Mouse (Mus musculus): ENCODE measurements at regions not wholly inside any gene's neighbourhood (a gene's known extent, or its start where the extent isn't known, plus 50 kb on each side); places are given as distances from the start of the nearest gene placed in this dataset.

DNA sequence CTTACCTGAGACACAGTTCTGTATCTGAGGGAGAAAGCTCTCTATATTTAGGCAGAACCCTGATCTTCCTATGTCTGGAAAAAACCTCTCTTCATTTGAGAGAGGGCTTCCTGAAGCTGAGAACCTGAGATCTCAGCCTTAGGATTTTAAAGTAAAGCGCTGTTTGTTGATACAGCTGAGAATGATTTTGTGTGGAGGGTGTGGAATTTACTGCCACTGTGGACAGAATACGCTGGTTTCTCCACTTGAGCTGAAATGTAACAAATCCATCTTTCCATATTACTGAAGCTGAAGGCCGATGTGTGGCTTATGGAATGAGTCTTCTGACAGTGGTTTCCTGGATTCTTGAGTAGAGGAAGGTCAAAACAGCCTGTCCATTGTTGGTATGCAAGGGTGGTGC is 225.2 kb upstream of the Thbs1 start:
- intact Hi-C loops (cut with DNase I), result no loop called here
- no peak overlapping the region for H3K4me3 ChIP-seq
- no peak overlapping the region for H3K27ac ChIP-seq
- TF ChIP-seq CTCF (IDR thresholded peaks at IDR 0.05), result no peak
- no peak for DNase-seq

- DNase-seq, result no peak
- intact Hi-C loops (cut with DNase I), result no loop called here
- no peak overlapping the region for H3K27ac ChIP-seq
- H3K4me3 ChIP-seq, result no peak overlapping the region
- TF ChIP-seq CTCF (IDR thresholded peaks at IDR 0.05), result no peak
Measured at GRCm38 (mm10) chr2:117901311-117901710, 210.4 kb upstream of the Thbs1 start.

- no peak overlapping the region for H3K4me3 ChIP-seq
- DNase-seq, result no peak
- intact Hi-C loops (cut with DNase I), result no loop called here
- no peak for TF ChIP-seq CTCF (IDR thresholded peaks at IDR 0.05)
- H3K27ac ChIP-seq, result peak overlapping the region; percentile 35; the same call in 1 of the 2 replicates
Measured at GRCm38 (mm10) chr2:117902837-117903236, 208.8 kb upstream of the Thbs1 start.

DNA sequence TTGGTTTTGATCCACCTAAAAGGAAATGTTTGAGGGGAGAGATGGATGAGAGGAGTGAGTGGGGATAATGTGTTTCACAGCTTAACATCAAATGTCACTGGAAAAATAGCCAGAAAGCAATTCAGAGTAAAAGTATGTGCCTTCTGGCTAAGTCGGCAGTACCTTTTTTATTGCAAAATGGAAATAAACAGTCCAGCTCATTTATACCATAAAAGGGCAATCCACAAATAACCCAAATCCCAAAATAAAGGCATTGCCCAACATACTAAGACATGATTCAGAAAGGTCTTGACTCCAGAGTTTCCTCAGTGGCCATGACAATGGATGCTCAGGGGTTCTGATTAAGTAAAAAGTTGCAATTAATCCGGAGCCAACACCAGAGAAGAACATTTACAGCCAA is 208.0 kb upstream of the Thbs1 start:
- intact Hi-C loops (cut with DNase I), result no loop called here
- no peak for TF ChIP-seq CTCF (IDR thresholded peaks at IDR 0.05)
- no peak for DNase-seq
- H3K27ac ChIP-seq, result no peak overlapping the region
- no peak overlapping the region for H3K4me3 ChIP-seq

GRCm38 (mm10) chr2:117906509-117906908 is 205.2 kb upstream of the Thbs1 start:
- DNase-seq, result no peak
- Histone ChIP-seq H3K4me3 (no peak overlapping the region), H3K27ac (no peak overlapping the region)
- TF ChIP-seq CTCF (IDR thresholded peaks at IDR 0.05), result no peak
- intact Hi-C loops (cut with DNase I), result no loop called here

- Histone ChIP-seq H3K27ac (no peak overlapping the region), H3K4me3 (no peak overlapping the region)
- TF ChIP-seq CTCF (IDR thresholded peaks at IDR 0.05), result no peak
- no peak for DNase-seq
- intact Hi-C loops (cut with DNase I), result no loop called here
Measured at GRCm38 (mm10) chr2:117910781-117911180, 200.9 kb upstream of the Thbs1 start.

- intact Hi-C loops (cut with DNase I), result no loop called here
- DNase-seq, result no peak
- no peak overlapping the region for H3K4me3 ChIP-seq
- H3K27ac ChIP-seq, result no peak overlapping the region
- no peak for TF ChIP-seq CTCF (IDR thresholded peaks at IDR 0.05)
Measured at GRCm38 (mm10) chr2:117912722-117913121, 199.0 kb upstream of the Thbs1 start.

- DNase-seq, result no peak
- Histone ChIP-seq H3K4me3 (no peak overlapping the region), H3K27ac (no peak overlapping the region)
- TF ChIP-seq CTCF (IDR thresholded peaks at IDR 0.05), result peak; percentile 10; the same call in 1 of the 2 replicates
- intact Hi-C loops (cut with DNase I), result no loop called here
Measured at GRCm38 (mm10) chr2:117913846-117914245, 197.8 kb upstream of the Thbs1 start.

DNA sequence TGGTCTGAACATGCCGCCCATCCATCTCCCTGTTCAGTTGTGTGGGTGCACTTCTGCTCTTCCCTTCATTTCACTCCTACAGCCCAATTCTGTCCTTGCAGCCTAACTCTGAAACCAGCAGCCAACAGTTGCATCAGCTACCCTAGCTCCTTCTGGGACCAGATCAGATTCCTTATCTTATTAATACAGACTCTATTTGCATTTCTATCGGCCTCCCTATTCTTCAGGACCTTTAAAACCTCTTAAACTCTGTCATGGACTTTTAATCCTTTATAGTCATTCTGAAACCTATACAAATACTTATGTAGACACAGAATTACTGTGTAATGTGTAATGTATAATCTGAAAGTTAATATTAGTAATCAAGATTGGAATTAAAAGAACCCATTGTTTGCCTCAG is 195.9 kb upstream of the Thbs1 start:
- DNase-seq, result no peak

DNA sequence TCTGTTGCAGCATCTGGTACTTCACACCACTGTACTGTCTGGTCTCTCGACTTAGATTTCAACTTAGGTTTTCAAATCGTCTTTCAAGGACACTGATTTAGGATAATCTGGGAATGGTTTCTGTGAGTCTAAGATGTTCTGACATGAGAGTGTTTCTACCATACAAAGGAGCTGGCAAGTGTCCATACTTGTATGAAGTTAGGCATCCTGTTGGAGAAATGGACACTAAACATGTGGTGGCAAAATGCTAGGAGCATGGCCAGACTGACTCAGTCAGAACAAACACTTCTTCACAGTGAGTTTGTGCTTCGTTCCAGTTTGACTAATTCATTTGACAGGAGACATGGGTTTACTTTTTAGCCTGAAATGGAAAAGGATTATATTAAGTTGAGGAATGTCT is 194.5 kb upstream of the Thbs1 start:
- Histone ChIP-seq H3K4me3 (no peak overlapping the region), H3K27ac (no peak overlapping the region)
- no peak for DNase-seq
- no peak for TF ChIP-seq CTCF (IDR thresholded peaks at IDR 0.05)
- intact Hi-C loops (cut with DNase I), result no loop called here

More for the DNA sequence above, 195.9 kb upstream of the Thbs1 start:
- TF ChIP-seq CTCF (IDR thresholded peaks at IDR 0.05), result no peak
- Histone ChIP-seq H3K27ac (no peak overlapping the region), H3K4me3 (no peak overlapping the region)
- intact Hi-C loops (cut with DNase I), result no loop called here

DNA sequence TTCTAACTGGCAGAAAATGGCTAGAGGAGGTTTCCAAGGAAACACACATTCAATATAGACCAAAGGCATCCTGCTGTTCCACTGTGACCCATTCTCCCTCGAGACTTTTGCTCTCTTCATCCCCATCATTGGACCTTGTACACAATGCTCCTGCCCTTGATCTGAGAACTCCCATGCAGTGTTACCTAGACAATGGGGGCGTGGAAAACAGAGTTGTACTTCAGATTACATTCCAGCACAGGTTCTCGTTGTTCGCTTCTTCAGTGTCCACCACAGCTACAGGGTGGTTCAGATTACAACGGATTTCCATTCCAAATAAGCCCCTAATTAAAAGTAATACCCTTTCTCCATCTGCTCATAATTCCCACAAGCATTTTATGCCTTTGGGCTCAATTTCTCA is 186.8 kb upstream of the Thbs1 start:
- H3K27ac ChIP-seq, result no peak overlapping the region
- no peak for DNase-seq
- H3K4me3 ChIP-seq, result no peak overlapping the region
- intact Hi-C loops (cut with DNase I), result no loop called here
- TF ChIP-seq CTCF (IDR thresholded peaks at IDR 0.05), result no peak

DNA sequence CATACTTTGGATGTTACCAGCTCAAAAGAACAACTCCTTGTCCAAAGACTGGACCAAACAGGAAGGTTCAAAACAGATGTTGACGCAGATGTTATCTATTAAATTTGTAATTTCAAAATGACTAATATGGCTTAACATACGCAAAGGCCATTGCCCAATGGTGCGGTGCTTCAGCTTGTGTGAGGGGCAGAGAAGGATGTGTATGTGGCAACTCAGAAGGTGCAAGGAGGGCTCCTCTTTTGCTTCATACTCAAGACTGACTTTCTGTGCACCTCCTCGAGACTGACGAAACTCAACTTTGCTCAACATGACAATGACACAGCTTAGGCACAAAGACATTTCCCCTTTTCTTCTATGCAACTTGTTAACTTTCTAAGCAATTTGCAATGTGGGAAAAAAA is 186.3 kb upstream of the Thbs1 start:
- no peak for TF ChIP-seq CTCF (IDR thresholded peaks at IDR 0.05)
- no peak overlapping the region for H3K27ac ChIP-seq
- intact Hi-C loops (cut with DNase I), result no loop called here
- no peak for DNase-seq
- no peak overlapping the region for H3K4me3 ChIP-seq

- Histone ChIP-seq H3K27ac (no peak overlapping the region), H3K4me3 (no peak overlapping the region)
- DNase-seq, result no peak
- intact Hi-C loops (cut with DNase I), result no loop called here
- TF ChIP-seq CTCF (IDR thresholded peaks at IDR 0.05), result no peak
Measured at GRCm38 (mm10) chr2:117928062-117928461, 183.6 kb upstream of the Thbs1 start.

- no peak for TF ChIP-seq CTCF (IDR thresholded peaks at IDR 0.05)
- no peak overlapping the region for H3K4me3 ChIP-seq
- intact Hi-C loops (cut with DNase I), result no loop called here
- no peak for DNase-seq
- no peak overlapping the region for H3K27ac ChIP-seq
Measured at GRCm38 (mm10) chr2:117929586-117929985, 182.1 kb upstream of the Thbs1 start.

Data from gastrocnemius, adult 2 months (tissue).